Mouse (Mus musculus) CH12.LX (cell line): ENCODE measurements at regions not wholly inside any gene's neighbourhood (a gene's known extent, or its start where the extent isn't known, plus 50 kb on each side); places are given as distances from the start of the nearest gene placed in this dataset.
A peak's percentile ranks its signal among the peaks of the same experiment; 100 is the strongest.

Experiments used
- DNase-seq: peaks from one replicate; pipeline ENCODE4 v3.0.0-alpha.2; 2013; ENCODE audit errors: extremely low read depth
- H3K27ac ChIP-seq: 2 replicates; pipeline ENCODE4 v1.5.1; 2012; ENCODE audit warnings: low read depth, mild to moderate bottlenecking, control low read depth, moderate library complexity; ENCODE audit not compliant: insufficient read depth
- H3K27me3 ChIP-seq: replicated peaks from 2 replicates; pipeline ENCODE3; 2012; ENCODE audit warnings: inconsistent platforms
- H3K36me3 ChIP-seq, 2 experiments: replicated peaks in 1 of 2; 2 replicates each; pipeline versions ENCODE3 to v1.6.1; 2012; ENCODE audit warnings: inconsistent platforms in 1 of 2, low read length in 1 of 2, mild to moderate bottlenecking in 1 of 2, mixed read lengths in 1 of 2, moderate library complexity in 1 of 2; ENCODE audit not compliant: control insufficient read depth in 1 of 2, insufficient read depth in 1 of 2
- H3K4me1 ChIP-seq, 2 experiments: 2 replicates each; pipeline ENCODE4 v1.6.1; 2012; ENCODE audit warnings: inconsistent platforms in 1 of 2, moderate library complexity in 1 of 2; ENCODE audit not compliant: insufficient read depth in 2 of 2, control insufficient read depth in 1 of 2
- H3K4me2 ChIP-seq: 2 replicates; pipeline ENCODE4 v1.6.1; 2012; ENCODE audit warnings: low read depth, mild to moderate bottlenecking, control low read depth; ENCODE audit not compliant: poor library complexity, insufficient read depth, severe bottlenecking
- H3K4me3 ChIP-seq, 3 experiments: fragments of 150-350 bp in 1 of 3; sonication (generic) in 1 of 3; replicated peaks in 1 of 3; 2 replicates each; pipeline versions ENCODE3 to v1.5.1; 2011 to 2012; ENCODE audit warnings: low read depth in 2 of 3, low read length in 2 of 3, mild to moderate bottlenecking in 2 of 3, moderate library complexity in 2 of 3, control low read depth in 1 of 3, improper control_type of control experiment in 1 of 3, inconsistent platforms in 1 of 3, mixed read lengths in 1 of 3; ENCODE audit not compliant: poor library complexity in 1 of 3
- H3K79me2 ChIP-seq: replicated peaks from 2 replicates; pipeline ENCODE4 v1.6.1; 2012; ENCODE audit warnings: mild to moderate bottlenecking, moderate library complexity; ENCODE audit not compliant: control insufficient read depth, poor library complexity, insufficient read depth, severe bottlenecking; ENCODE audit errors: extremely low read depth
- H3K9ac ChIP-seq: 2 replicates; pipeline ENCODE4 v1.6.1; 2012; ENCODE audit warnings: low read depth, mild to moderate bottlenecking, control low read depth, moderate library complexity; ENCODE audit not compliant: insufficient read depth
- H3K9me3 ChIP-seq: replicated peaks from 2 replicates; pipeline ENCODE3; 2012; ENCODE audit warnings: low read length, inconsistent platforms, mixed read lengths
- BHLHE40 ChIP-seq: IDR thresholded peaks from 2 replicates; pipeline ENCODE4 v1.6.1; 2011; ENCODE audit warnings: mild to moderate bottlenecking, low read depth, low read length, improper control_type of control experiment
- E2F4 ChIP-seq: IDR thresholded peaks from 2 replicates; pipeline ENCODE4 v1.6.1; 2011; ENCODE audit warnings: low read depth, low read length, improper control_type of control experiment; ENCODE audit not compliant: insufficient replicate concordance
- JUN ChIP-seq: IDR thresholded peaks from 2 replicates; pipeline ENCODE4 v1.6.1; 2011; ENCODE audit warnings: low read depth, mild to moderate bottlenecking, low read length, improper control_type of control experiment, moderate library complexity; ENCODE audit not compliant: insufficient read depth
- JUND ChIP-seq: conservative IDR thresholded peaks from 2 replicates; pipeline ENCODE4 v1.6.1; 2011; ENCODE audit warnings: low read depth, low read length, improper control_type of control experiment
- MAX ChIP-seq: IDR thresholded peaks from 2 replicates; pipeline ENCODE4 v1.6.1; 2011; ENCODE audit warnings: low read length, improper control_type of control experiment
- MEF2A ChIP-seq: IDR thresholded peaks from 2 replicates; pipeline ENCODE4 v1.6.1; 2014; ENCODE audit warnings: low read depth, mild to moderate bottlenecking, inconsistent platforms, low read length, improper control_type of control experiment, borderline replicate concordance
- POLR2AphosphoS2 ChIP-seq: IDR thresholded peaks from 2 replicates; pipeline ENCODE4 v1.6.1; 2011; ENCODE audit warnings: low read depth, low read length, improper control_type of control experiment
- SIN3A ChIP-seq: IDR thresholded peaks from 2 replicates; pipeline ENCODE4 v1.6.1; 2012; ENCODE audit warnings: low read length, improper control_type of control experiment, inconsistent platforms
- SMC3 ChIP-seq: IDR thresholded peaks from 2 replicates; pipeline ENCODE4 v1.6.1; 2011; ENCODE audit warnings: low read depth, low read length, improper control_type of control experiment
- TBP ChIP-seq: conservative IDR thresholded peaks from 2 replicates; pipeline ENCODE4 v1.6.1; 2011; ENCODE audit warnings: low read depth, low read length, improper control_type of control experiment
- TCF12 ChIP-seq: IDR thresholded peaks from 2 replicates; pipeline ENCODE4 v1.6.1; 2014; ENCODE audit warnings: low read depth, mild to moderate bottlenecking, inconsistent platforms, low read length, improper control_type of control experiment
- ZKSCAN1 ChIP-seq: IDR thresholded peaks from 2 replicates; pipeline ENCODE4 v1.6.1; 2012; ENCODE audit warnings: low read depth, inconsistent platforms, low read length, improper control_type of control experiment, borderline replicate concordance
- ZMIZ1 ChIP-seq: IDR thresholded peaks from 2 replicates; pipeline ENCODE4 v1.6.1; 2012; ENCODE audit warnings: low read depth, mild to moderate bottlenecking, inconsistent platforms, low read length, improper control_type of control experiment
- dilution Hi-C: fragments of 300-500 bp; cut with MboI; formaldehyde crosslinking; loops from 2 replicates; pipeline ENCODE4 v1.14.3; 2020; ENCODE audit warnings: low sequenced_read_pairs; ENCODE audit not compliant: extremely low pct_unique_long_range_greater_than_20kb, extremely low pct_ligation_motif_present
- in situ Hi-C: fragments of 300-500 bp; cut with MboI; formaldehyde crosslinking; loops from 3 replicates; pipeline ENCODE4 v1.14.3; 2019; ENCODE audit warnings: low sequenced_read_pairs, low pct_ligation_motif_present, low pct_unique_long_range_greater_than_20kb, mixed read lengths

GRCm38 (mm10) chr13:84065256-84065898 lies 156.7 kb upstream of the Tmem161b start:
- H3K36me3 ChIP-seq: no peaks in the 10 kb centered on the region
- no peak for DNase-seq
- H3K4me1 ChIP-seq: peaks cover 0 to 6% of the 10 kb centered on the region in 2 experiments; a peak in 2 of 4 replicates
- in situ Hi-C loops (no loop called here), dilution Hi-C loops (no loop called here)
- H3K27me3 ChIP-seq: no peaks in the 10 kb centered on the region
- no peaks in the 10 kb centered on the region for H3K79me2 ChIP-seq
- TF ChIP-seq BHLHE40: 0 out of 2 replicates have a peak, but pooled peaks have one; percentile 5
- no peak for TF ChIP-seq E2F4
- no peak overlapping the region for H3K4me2 ChIP-seq
- H3K9ac ChIP-seq: no peak overlapping the region
- H3K4me3 ChIP-seq: no peak overlapping the region
- H3K27ac ChIP-seq: no peak overlapping the region
- H3K9me3 ChIP-seq: no peaks in the 10 kb centered on the region

- H3K36me3 ChIP-seq: no peaks in the 10 kb centered on the region
- H3K4me3 ChIP-seq: no peak overlapping the region
- DNase-seq: no peak
- in situ Hi-C loops: no loop called here
- dilution Hi-C loops: no loop called here
- TF ChIP-seq MAX (no peak), SIN3A (no peak), E2F4 (no peak), ZMIZ1 (no peak)
- no peak overlapping the region for H3K9ac ChIP-seq
- no peak overlapping the region for H3K4me2 ChIP-seq
- no peaks in the 10 kb centered on the region for H3K79me2 ChIP-seq
- H3K27ac ChIP-seq: no peak overlapping the region
- no peaks in the 10 kb centered on the region for H3K27me3 ChIP-seq
- no peaks in the 10 kb centered on the region for H3K9me3 ChIP-seq
- H3K4me1 ChIP-seq: peaks cover 0 to 6% of the 10 kb centered on the region in 2 experiments; a peak in 2 of 4 replicates
Measured at GRCm38 (mm10) chr13:84066211-84066959, 155.7 kb upstream of the Tmem161b start.

- no peak overlapping the region for H3K27ac ChIP-seq
- dilution Hi-C loops: no loop called here
- no peaks in the 10 kb centered on the region for H3K9me3 ChIP-seq
- no peak overlapping the region for H3K4me2 ChIP-seq
- H3K27me3 ChIP-seq: no peaks in the 10 kb centered on the region
- H3K79me2 ChIP-seq: no peaks in the 10 kb centered on the region
- no peak overlapping the region for H3K9ac ChIP-seq
- in situ Hi-C loops: no loop called here
- no peak for DNase-seq
- no peak overlapping the region for H3K4me3 ChIP-seq
- no peaks in the 10 kb centered on the region for H3K36me3 ChIP-seq
- TF ChIP-seq MEF2A: no peak
- no peak for TF ChIP-seq JUN
- TF ChIP-seq SMC3: no peak
- no peak for TF ChIP-seq ZKSCAN1
- TF ChIP-seq POLR2AphosphoS2: no peak
- TF ChIP-seq TCF12: no peak
- no peak for TF ChIP-seq SIN3A
- no peak for TF ChIP-seq TBP
- TF ChIP-seq JUND: no peak
- H3K4me1 ChIP-seq: peaks cover 0 to 4% of the 10 kb centered on the region in 2 experiments; a peak in 1 of 4 replicates
Measured at GRCm38 (mm10) chr13:84066960-84067665, 155.0 kb upstream of the Tmem161b start.
